Mouse (Mus musculus) T-cell, adult 2 months (primary cell): ENCODE data around the gene Cdh4.

ENCODE experiments used
- DNase-seq: peaks from one replicate; pipeline ENCODE4 v3.0.0; 2022; ENCODE audit warnings: low spot score

Gene Cdh4

DNA sequence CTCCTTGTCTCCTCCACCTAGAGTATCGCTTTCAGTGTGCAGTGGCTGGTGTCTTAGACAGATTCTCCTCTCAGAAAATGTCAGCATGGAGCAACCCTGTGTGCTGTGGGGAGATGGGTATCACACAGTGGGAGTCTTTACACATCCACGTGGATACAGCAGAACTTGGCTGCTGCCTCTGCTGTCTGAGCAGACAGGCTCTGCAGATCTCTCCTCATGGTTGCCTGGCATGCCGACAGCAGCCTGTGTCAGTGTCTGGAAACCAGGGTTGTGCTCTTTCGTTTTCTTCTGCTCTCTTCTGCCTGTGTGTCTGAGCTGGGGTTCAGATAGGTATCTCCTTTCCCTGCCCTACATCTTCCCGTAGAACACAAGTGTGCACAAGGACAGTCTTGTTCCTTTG, 237.6 kb downstream of the Cdh4 start:
- no peak for DNase-seq

- DNase-seq: no peak
Observed at GRCm38 (mm10) chr2:179681386-179681785, 239.2 kb downstream of the Cdh4 start.

- DNase-seq: no peak
Observed at GRCm38 (mm10) chr2:179687243-179687681, 245.0 kb downstream of the Cdh4 start.

DNA sequence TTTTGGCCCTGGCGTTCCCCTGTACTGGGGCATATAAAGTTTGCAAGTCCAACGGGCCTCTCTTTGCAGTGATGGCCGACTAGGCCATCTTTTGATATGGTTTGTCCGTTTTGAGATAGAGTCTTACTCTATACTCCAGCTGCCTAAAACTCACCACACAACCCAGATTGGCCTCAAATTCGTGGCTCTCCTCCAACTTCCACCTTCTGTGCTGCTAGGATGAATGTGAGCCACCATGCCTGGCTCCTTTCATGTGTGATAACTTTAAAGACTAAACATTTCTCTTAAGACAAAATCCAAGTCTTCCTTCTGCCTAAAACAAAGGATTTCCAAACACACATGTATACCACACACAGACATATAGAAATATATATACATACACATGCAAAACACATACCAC, 246.7 kb downstream of the Cdh4 start:
- no peak for DNase-seq

DNA sequence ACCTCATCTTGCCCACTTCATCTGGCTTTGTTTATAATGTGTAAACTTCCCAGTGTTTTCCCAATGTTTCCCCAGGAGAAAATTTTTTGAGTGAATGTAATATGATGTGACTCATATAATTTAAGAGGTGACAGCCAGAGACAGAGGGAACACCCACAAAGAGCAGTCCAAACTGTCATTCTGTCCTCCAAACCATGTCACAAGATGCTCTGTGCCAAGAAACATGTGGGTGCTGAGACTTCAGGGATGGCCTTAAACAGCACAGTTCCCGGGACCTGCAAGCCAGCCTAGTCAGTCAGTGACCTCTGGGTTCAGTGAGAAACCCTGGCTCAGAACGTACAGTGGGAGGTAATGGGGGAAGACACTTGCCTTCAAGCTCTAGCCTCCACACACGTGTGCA, 247.5 kb downstream of the Cdh4 start:
- DNase-seq: no peak

- no peak for DNase-seq
Observed at GRCm38 (mm10) chr2:179690571-179690970, 248.3 kb downstream of the Cdh4 start.

DNA sequence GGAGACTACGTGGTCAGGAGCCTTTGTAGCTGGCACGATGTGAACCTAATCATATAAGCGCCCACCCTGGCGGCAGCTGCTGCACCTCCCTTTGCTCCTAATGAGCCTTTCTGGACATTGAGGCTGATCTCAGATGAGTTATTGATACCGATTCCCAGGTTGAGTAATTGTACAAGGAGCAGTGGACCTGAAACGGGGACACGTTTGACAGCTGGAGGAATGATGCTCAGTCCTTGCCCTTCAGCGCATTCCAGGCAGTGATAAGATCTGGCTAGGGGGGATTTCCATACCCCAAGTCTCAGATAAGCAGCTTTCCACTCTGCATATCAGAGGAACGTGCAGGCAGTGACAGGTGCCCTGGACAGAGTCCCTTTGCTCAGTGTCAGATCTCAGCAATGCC, 252.7 kb downstream of the Cdh4 start:
- DNase-seq: no peak

DNA sequence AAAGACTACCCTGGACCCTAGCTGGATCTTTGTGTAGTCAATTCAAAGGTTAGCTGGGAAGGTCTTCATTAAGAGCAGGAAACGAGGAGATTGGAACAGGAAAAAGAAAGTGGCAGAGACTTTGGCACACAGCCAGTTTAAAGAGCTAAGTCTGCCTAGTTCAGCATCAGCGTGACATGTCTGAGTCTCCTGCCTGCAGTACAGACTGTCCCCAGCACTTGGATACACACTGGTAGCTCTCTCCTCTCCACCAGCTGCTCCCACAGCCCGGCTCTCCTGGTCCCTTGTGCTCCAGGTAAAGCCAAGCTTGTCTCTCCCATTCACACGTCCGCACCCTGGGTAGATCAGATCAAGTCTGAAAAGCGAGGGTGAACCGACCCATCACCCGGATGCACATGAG, 255.4 kb downstream of the Cdh4 start:
- no peak for DNase-seq

DNA sequence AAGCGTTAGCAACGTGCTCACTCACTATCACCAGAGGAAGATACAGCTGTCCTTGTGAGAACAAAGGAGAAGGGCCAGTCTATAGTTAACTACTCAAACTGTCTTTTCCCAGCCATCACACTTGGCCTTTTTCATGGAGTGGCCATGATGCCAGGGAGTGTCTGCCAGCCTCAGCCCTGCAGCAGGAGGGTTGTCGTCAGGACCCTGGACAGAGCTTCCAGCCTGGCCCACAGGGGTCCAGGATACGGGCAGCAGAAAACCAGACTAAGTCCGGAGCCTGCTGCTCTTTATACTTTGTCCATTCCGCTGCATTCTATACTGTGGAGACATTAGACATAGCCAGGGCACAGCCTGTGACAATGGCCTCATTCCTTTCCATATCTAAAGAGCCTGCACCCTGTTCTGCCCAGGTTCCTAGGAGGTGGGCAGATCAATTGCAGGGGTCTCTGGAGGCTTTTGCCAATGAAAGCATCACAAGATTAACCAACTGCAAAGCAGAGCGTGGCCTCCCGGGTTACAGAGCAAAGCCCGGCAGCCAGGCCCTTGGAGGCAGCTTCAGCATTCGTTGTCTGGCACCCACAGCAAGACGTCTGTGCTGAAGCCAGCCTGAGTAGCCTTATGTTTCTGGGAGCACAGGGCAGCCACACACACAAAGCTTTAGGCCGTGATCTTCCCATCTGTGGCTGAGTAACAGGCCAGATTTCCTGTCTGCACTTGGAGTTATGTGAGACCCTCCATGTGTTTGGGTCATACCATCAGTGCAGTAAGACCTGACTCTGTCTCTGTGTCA, 256.2 kb downstream of the Cdh4 start:
- DNase-seq: no peak

DNA sequence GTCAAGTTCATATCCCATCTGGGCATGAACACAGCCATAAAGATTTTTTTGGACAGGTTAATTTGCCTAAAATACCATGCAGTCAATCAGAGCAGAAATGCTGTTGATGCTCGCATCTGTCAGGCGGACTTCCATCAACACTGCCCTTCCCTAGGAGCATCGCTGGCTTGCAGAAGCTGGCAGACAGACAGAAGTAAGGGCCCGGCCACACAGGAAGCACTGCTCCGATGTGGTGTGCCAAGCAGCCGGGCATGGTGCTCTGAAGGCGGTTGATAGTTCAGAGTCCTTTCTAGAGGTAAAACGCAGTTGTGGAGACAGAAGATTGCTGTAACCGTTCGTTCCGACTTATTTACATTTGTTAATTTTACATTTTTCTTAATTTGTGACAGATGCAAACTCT, 262.8 kb downstream of the Cdh4 start:
- DNase-seq: no peak

DNA sequence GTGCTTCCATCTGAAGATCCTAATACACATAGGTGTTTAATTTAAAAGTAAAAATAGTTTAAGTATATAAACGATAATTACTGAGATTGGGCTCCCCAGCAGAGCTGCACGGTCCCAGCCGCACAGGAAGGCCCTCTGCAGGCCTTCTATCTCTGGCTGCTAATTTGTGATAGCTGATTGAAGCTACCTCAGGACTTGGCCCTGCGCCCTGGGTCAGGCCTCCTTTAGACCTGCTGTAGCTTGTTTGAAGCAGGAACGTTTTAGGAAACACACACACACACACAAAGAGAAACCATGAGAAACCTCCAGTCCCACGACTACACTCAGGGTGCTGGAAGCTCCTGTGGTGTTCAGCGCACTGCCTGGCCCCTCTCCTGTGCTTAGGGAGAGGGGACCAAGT, 263.2 kb downstream of the Cdh4 start:
- DNase-seq: no peak

DNA sequence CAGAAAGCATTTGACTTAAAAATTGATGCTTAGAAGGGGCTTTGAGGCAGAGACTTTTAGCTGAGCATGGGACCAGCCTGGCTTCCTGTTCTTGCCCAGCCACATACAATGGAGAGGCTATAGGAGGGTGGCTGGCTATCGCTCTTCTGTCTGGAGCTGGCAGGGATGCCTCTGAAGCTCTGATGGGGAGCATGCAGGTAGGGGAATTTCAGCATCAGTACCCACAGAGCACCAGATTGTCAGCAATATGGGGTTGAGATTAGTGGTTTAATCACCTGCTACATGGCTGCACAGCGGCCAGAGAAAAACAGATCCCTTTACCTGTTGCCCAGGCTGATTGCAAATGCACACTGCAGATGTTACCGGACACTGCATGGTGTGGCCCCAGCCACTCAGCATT, 264.4 kb downstream of the Cdh4 start:
- no peak for DNase-seq

DNA sequence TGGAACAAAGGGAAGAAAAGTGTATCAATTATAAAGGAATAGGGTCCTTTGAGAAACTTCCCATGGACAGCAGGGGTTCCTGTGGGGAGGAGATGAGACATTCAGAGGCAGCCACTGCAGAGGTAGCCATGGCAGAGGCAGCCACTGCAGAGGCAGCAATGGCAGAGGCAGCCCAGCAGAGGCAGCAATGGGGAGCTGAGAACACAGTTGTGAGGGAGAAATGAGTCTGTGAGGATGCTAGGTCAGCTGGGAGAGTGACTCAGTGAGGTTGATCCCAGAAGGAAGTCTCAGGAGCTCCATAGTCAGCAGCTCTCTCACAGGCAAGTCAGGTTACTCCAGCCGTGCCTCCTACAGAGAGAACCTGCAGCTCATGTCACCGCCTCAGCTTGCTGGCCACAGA, 266.9 kb downstream of the Cdh4 start:
- no peak for DNase-seq

DNA sequence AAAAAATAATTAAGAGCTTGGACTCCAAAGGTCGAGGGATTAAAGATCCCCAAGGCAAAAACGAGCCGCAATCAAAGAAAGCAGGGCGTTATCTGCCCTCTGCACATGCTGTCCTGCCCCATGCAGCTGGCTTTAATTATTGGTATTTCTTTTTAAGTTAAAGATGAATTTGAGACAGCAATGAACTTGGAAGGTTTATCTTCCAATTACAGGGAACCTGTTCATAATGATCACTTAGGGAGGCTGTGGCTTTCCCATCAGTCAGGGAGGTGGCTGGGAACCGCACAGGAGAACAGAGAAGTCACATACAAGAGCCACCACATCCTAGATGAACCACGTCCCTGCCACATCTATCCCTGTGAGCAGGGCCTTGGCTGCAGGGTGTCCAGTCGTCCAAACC, 270.5 kb downstream of the Cdh4 start:
- DNase-seq: no peak

DNA sequence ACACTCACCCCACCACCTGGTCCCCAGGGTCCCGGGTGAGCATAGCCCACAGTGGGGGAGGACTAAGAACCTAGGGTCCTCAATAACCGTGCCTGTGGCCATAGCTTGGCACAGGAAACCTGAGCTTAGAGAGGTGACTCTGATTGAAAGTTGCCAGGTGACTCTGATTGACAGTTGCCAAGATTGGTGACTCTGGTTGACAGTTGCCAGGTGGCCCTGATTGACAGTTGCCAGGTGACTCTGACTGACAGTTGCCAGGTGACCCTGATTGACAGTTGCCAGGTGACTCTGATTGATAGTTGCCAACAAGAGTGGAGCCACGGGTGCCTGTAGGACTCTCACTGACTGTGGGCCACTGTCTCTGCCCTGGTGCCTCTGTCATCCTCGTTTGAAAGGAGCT, 271.1 kb downstream of the Cdh4 start:
- no peak for DNase-seq

- DNase-seq: no peak
Observed at GRCm38 (mm10) chr2:179714145-179714544, 271.9 kb downstream of the Cdh4 start.

GRCm38 (mm10) chr2:179715375-179715774, 273.1 kb downstream of the Cdh4 start:
- no peak for DNase-seq

DNA sequence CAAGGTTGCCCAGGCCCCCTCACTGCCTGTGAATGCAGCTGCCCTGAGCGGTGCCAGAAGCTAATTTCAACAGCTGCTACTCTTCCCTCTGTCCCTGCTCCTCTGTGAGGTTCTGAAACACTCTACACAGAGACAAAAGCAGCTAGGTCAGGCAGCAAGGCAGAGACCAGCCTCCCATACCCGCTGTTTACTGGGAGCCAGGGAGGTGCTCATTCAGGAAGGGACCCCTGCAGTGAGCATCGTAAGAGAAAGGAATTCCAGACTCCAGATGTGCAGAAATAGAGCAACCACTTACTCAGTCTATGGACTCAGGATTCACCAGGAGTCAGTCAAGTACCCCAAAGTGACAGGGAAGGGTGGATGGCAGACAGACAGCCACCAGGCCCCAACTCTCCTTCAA, 278.1 kb downstream of the Cdh4 start:
- DNase-seq: no peak

- no peak for DNase-seq
Observed at GRCm38 (mm10) chr2:179721534-179722516, 279.6 kb downstream of the Cdh4 start.

DNA sequence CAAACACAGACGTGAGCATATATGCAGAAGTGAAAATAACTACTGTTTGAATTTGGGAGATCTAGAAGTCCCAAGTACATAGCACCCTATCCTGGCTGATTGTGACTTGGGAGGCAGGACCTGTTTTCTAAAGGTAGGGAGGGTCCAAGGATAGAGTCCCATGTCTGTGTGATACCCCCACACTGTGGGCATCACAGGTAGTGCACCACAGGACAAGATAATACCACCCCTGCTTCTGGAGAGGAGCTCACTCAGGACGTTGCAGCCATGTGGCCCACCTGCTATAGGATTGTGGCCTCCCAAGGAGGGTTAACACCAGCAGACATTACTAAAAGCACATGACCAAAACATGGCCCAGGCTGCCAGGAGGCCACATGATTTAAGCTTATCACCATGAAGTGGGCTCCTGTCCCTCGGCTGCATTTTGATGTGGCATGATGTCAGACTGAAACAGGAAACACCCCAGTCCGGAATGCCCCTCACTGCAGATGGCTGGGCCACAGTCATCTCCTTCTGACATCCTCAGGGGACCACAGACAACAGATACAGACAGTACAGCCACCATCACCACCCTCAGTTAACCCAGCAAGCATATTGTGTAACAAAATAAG, 280.6 kb downstream of the Cdh4 start:
- DNase-seq: no peak

DNA sequence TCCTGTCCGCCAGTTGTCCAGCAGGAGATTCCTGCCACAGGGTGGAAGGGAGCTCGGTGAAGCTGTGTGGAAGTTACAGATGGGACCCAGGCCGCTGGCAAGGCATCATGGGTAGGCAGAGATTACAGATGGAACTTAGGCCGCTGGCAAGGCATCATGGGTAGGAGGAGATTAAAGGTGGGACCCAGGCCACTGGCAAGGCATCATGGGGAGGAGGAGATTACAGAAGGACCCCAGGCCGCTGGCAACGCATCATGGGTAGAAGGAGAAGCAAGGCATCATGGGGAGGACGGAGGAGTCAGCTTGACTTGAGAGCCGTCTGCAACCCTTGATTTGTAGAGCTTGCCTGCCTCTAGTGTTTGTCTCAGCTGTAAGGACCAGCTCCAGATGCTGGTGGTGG, 281.2 kb downstream of the Cdh4 start:
- DNase-seq: no peak

GRCm38 (mm10) chr2:179729002-179729401, 286.8 kb downstream of the Cdh4 start:
- DNase-seq: no peak

- DNase-seq: no peak
Observed at GRCm38 (mm10) chr2:179729802-179730201, 287.6 kb downstream of the Cdh4 start.
